Mouse (Mus musculus) MEL (cell line): Measurements from ENCODE around the gene Tfdp2. TPM values are rescaled to one million over a fixed set of nuclear protein-coding genes. Genes with fewer than 3 reads are reported as not detected.

ENCODE experiments used
- DNase-seq: peaks from one replicate; pipeline ENCODE4 v3.0.0; 2011; ENCODE audit warnings: low read depth, low spot score
- H3K27ac ChIP-seq: 2 replicates; pipeline ENCODE4 v1.5.1; 2012; ENCODE audit warnings: low read depth, mild to moderate bottlenecking, control low read depth, low read length, moderate library complexity; ENCODE audit not compliant: control insufficient read depth
- H3K27me3 ChIP-seq, 2 experiments: fragments of 150-350 bp in 1 of 2; sonication (generic) in 1 of 2; 2 replicates each; pipeline ENCODE4 v1.6.1; 2012; ENCODE audit warnings: low read length in 2 of 2, mild to moderate bottlenecking in 2 of 2, improper control_type of control experiment in 1 of 2, moderate library complexity in 1 of 2; ENCODE audit not compliant: insufficient read depth in 2 of 2, control insufficient read depth in 1 of 2
- H3K36me3 ChIP-seq, 2 experiments: 2 replicates each; pipeline ENCODE4 v1.6.1; 2012 to 2014; ENCODE audit warnings: low read length in 2 of 2, improper control_type of control experiment in 1 of 2, inconsistent platforms in 1 of 2, mild to moderate bottlenecking in 1 of 2; ENCODE audit not compliant: insufficient read depth in 2 of 2, control insufficient read depth in 1 of 2
- H3K4me1 ChIP-seq, 2 experiments: fragments of 150-350 bp in 1 of 2; sonication (generic) in 1 of 2; 2 replicates each; pipeline ENCODE4 v1.6.1; 2012; ENCODE audit warnings: low read length in 2 of 2, improper control_type of control experiment in 1 of 2, mild to moderate bottlenecking in 1 of 2; ENCODE audit not compliant: insufficient read depth in 2 of 2, control insufficient read depth in 1 of 2
- H3K4me3 ChIP-seq, 2 experiments: fragments of 150-350 bp in 1 of 2; sonication (generic) in 1 of 2; 2 replicates each; pipeline ENCODE4 v1.5.1; 2012; ENCODE audit warnings: low read depth in 2 of 2, low read length in 2 of 2, mild to moderate bottlenecking in 2 of 2, moderate library complexity in 2 of 2, control low read depth in 1 of 2, improper control_type of control experiment in 1 of 2; ENCODE audit not compliant: control insufficient read depth in 1 of 2, insufficient read depth in 1 of 2
- H3K79me2 ChIP-seq: 2 replicates; pipeline ENCODE4 v1.6.1; 2012; ENCODE audit warnings: mild to moderate bottlenecking, low read length, moderate library complexity; ENCODE audit not compliant: control insufficient read depth, poor library complexity, insufficient read depth
- H3K9ac ChIP-seq: 2 replicates; pipeline ENCODE4 v1.6.1; 2012; ENCODE audit warnings: low read depth, mild to moderate bottlenecking, control low read depth, low read length, moderate library complexity; ENCODE audit not compliant: control insufficient read depth, poor library complexity, severe bottlenecking
- H3K9me3 ChIP-seq: fragments of 150-350 bp; sonication (generic); replicated peaks from 2 replicates; pipeline ENCODE4 v1.6.1; 2012; ENCODE audit warnings: mild to moderate bottlenecking, low read length, improper control_type of control experiment, moderate library complexity; ENCODE audit not compliant: insufficient read depth
- BHLHE40 ChIP-seq: IDR thresholded peaks from 2 replicates; pipeline ENCODE4 v1.6.1; 2012; ENCODE audit warnings: low read depth, mild to moderate bottlenecking, inconsistent platforms, low read length, improper control_type of control experiment, borderline replicate concordance
- CHD2 ChIP-seq: IDR thresholded peaks from 2 replicates; pipeline ENCODE4 v1.6.1; 2011; ENCODE audit warnings: low read length, improper control_type of control experiment
- ELF1 ChIP-seq: IDR thresholded peaks from 2 replicates; pipeline ENCODE4 v1.6.1; 2014; ENCODE audit warnings: low read depth, mild to moderate bottlenecking, inconsistent platforms, low read length, improper control_type of control experiment, moderate library complexity
- EP300 ChIP-seq, 2 experiments: IDR thresholded peaks; 2 replicates each; pipeline ENCODE4 v1.6.1; 2011; ENCODE audit warnings: improper control_type of control experiment in 2 of 2, low read length in 2 of 2, low read depth in 1 of 2, mild to moderate bottlenecking in 1 of 2
- GATA1 ChIP-seq: IDR thresholded peaks from 2 replicates; pipeline ENCODE4 v1.6.1; 2011; ENCODE audit warnings: low read depth, low read length, improper control_type of control experiment
- JUND ChIP-seq: IDR thresholded peaks from 2 replicates; pipeline ENCODE4 v1.6.1; 2011; ENCODE audit warnings: low read depth, mild to moderate bottlenecking, improper control_type of control experiment, low read length
- MYC ChIP-seq: IDR thresholded peaks from 2 replicates; pipeline ENCODE4 v1.6.1; 2011; ENCODE audit warnings: low read depth, mild to moderate bottlenecking, low read length, improper control_type of control experiment, moderate library complexity
- NELFE ChIP-seq: IDR thresholded peaks from 2 replicates; pipeline ENCODE4 v1.6.1; 2011; ENCODE audit warnings: low read depth, low read length, improper control_type of control experiment
- TAL1 ChIP-seq: IDR thresholded peaks from 2 replicates; pipeline ENCODE4 v1.6.1; 2012; ENCODE audit warnings: mild to moderate bottlenecking, inconsistent platforms, low read length, moderate library complexity, mixed read lengths
- USF2 ChIP-seq, 2 experiments: IDR thresholded peaks; 2 replicates each; pipeline ENCODE4 v1.6.1; 2011 to 2012; ENCODE audit warnings: improper control_type of control experiment in 2 of 2, low read length in 2 of 2, borderline replicate concordance in 1 of 2, inconsistent platforms in 1 of 2, low read depth in 1 of 2, mild to moderate bottlenecking in 1 of 2; ENCODE audit not compliant: insufficient read depth in 1 of 2
- ZC3H11A ChIP-seq: IDR thresholded peaks from 2 replicates; pipeline ENCODE4 v1.6.1; 2012; ENCODE audit warnings: low read depth, mild to moderate bottlenecking, inconsistent platforms, low read length, improper control_type of control experiment
- ZKSCAN1 ChIP-seq: IDR thresholded peaks from 2 replicates; pipeline ENCODE4 v1.6.1; 2012; ENCODE audit warnings: low read depth, mild to moderate bottlenecking, inconsistent platforms, low read length, improper control_type of control experiment, moderate library complexity
- ZMIZ1 ChIP-seq: IDR thresholded peaks from 2 replicates; pipeline ENCODE4 v1.6.1; 2012; ENCODE audit warnings: low read depth, mild to moderate bottlenecking, inconsistent platforms, low read length, improper control_type of control experiment, moderate library complexity
- ZNF384 ChIP-seq: IDR thresholded peaks from 2 replicates; pipeline ENCODE4 v1.6.1; 2012; ENCODE audit warnings: low read depth, mild to moderate bottlenecking, inconsistent platforms, low read length, improper control_type of control experiment
- polyA plus RNA-seq, 2 experiments: library from polyadenylated mRNA; stranded (reverse) in 1 of 2; unstranded in 1 of 2; fragments of >175 nt in 1 of 2; fragments of >200 nt in 1 of 2; gene quantifications; 2 replicates each; pipeline versions ENCODE4 v1.2.1 to v1.2.4; 2012; ENCODE audit warnings: low replicate concordance in 2 of 2, low read depth in 1 of 2; ENCODE audit not compliant: insufficient read length in 2 of 2, insufficient read depth in 1 of 2, missing spikeins in 1 of 2
- total RNA-seq: library from RNA; depleted of rRNA; stranded (reverse); fragments of 300-350 nt; gene quantifications from 2 replicates; pipeline ENCODE4 v1.2.3, GENCODE M21; 2012

Tfdp2 gene
- total and polyA plus RNA-seq, 3 experiments = 7.7 to 15.4 TPM; not detected in 1

DNA sequence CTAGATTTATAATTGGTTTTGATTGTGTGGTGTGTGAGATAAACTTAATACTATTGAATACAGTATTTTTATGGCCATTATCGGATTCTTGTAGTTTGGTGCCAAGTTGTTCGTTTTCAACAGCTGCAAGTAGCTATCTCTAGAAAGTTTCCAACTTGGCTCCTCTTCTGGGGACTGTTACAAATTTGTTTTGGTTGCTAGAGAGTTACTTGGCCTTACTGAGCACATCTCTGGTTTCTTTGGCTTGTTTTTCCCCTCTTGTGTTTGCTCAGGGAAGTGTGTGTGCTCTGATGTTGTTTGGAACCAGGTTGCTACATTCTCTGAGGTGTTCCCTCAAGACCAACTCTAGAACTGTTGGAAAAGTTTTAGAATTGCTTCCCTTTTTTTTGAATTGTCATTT lies 27.2 kb downstream of the Tfdp2 start:
- Histone ChIP-seq H3K9ac (no peak overlapping the region), H3K27ac (no peak overlapping the region), H3K9me3 (no peaks in the 10 kb centered on the region), H3K27me3 (no peaks in the 10 kb centered on the region), H3K4me3 (no peak overlapping the region), H3K36me3 (no peaks in the 10 kb centered on the region), H3K79me2 (no peaks in the 10 kb centered on the region), H3K4me1 (peaks cover 0 to 3% of the 10 kb centered on the region in 2 experiments; a peak in 2 of 4 replicates)
- no peak for TF ChIP-seq BHLHE40
- no peak for TF ChIP-seq NELFE
- no peak for TF ChIP-seq JUND
- no peak for TF ChIP-seq GATA1
- no peak for TF ChIP-seq ZNF384
- no peak for TF ChIP-seq ZC3H11A
- TF ChIP-seq MYC = no peak
- no peak for TF ChIP-seq USF2 (IDR thresholded peaks at IDR 0.05; ENCODE audit: borderline replicate concordance in 1 of 2, insufficient read depth in 1 of 2, low read depth in 1 of 2, low read length in 2 of 2)
- no peak for TF ChIP-seq ZMIZ1
- no peak for TF ChIP-seq TAL1
- no peak for DNase-seq

DNA sequence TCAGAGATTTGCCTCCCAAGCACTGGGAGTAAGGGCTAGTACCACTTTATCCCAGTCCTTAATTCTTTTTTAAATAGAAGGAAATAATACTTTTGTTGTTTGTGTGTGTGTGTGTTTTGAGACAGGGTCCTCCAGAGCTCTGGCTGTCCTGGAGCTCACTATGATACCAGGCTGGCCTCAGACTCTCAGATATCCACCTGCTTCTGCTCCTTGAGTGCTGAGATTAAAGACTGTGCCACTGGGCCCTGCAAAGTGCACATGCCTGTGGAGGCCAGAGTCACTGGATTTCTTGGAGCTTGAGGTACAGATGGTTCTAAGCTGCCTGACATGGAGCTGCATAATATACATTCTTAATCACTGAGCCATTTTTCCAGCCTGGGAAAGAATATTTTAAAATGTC lies 32.2 kb downstream of the Tfdp2 start:
- TF ChIP-seq CHD2 = no peak
- TF ChIP-seq ZKSCAN1 = no peak
- Histone ChIP-seq H3K9me3 (no peaks in the 10 kb centered on the region), H3K27me3 (no peaks in the 10 kb centered on the region), H3K4me1 (no peaks in the 10 kb centered on the region), H3K79me2 (no peaks in the 10 kb centered on the region), H3K9ac (no peak overlapping the region), H3K36me3 (no peaks in the 10 kb centered on the region), H3K27ac (no peak overlapping the region), H3K4me3 (no peak overlapping the region)
- no peak for DNase-seq

GRCm38 (mm10) chr9:96230271-96230670 lies 34.2 kb downstream of the Tfdp2 start:
- Histone ChIP-seq H3K9me3 (no peaks in the 10 kb centered on the region), H3K27me3 (no peaks in the 10 kb centered on the region), H3K36me3 (no peaks in the 10 kb centered on the region), H3K79me2 (no peaks in the 10 kb centered on the region), H3K4me3 (no peak overlapping the region), H3K27ac (no peak overlapping the region), H3K9ac (no peak overlapping the region), H3K4me1 (no peaks in the 10 kb centered on the region)
- TF ChIP-seq TAL1 = no peak
- no peak for TF ChIP-seq EP300 (IDR thresholded peaks at IDR 0.05; ENCODE audit: low read depth in 1 of 2, low read length in 2 of 2)
- TF ChIP-seq ELF1 = no peak
- DNase-seq = no peak
